ENCODE assay signal across 9 mouse cellular contexts in the genomic region with DNA sequence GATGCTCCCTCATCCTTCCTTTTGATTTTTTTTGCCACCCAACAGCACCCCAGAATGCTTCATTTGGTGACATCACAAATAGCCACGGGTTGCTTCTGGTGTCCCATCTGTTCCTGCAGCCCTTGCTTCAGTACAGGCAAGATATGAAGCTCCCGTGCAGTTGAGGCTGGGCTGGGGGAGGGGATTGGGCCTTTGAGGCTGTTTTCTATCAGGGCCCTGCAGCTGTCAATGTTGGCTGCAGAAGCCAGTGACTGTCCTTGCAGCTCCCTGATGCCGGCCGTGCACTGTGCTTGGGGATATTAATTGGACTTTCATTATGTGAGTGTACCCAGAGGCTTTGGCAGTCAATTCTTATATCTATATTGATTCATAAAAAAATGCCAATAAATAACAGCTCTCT.
DNase-seq lines count a peak whose midpoint lies in the region; ATAC-seq and TF ChIP-seq lines count a peak whose summit lies in the region.
"Had no signal": no experiment of that assay in that cellular context is flagged by ENCODE, and none has a peak within 500 bp of the region (broad histone marks: within the 10 kb centered on the region; RNA-seq: fewer than 3 reads in every experiment).

No protein-coding gene starts in this region.

- ATAC-seq in intestine, embryonic 16.5 days, result no peak

- no peak overlapping the region for H3K27ac ChIP-seq in heart, adult 2 months
- H3K27ac ChIP-seq in intestine, embryonic 16.5 days (ENCODE audit: low read length), result no peak overlapping the region
- H3K27ac ChIP-seq: macrophage had no signal

- no peak overlapping the region for H3K4me2 ChIP-seq in intestine, embryonic 16.5 days (ENCODE audit: low read depth, low read length)

- no peak for TF ChIP-seq EP300 in heart, adult 2 months (IDR thresholded peaks at IDR 0.05; ENCODE audit: insufficient read depth, low read depth, low read length)

- no peaks in the 10 kb centered on the region for H3K4me1 ChIP-seq in heart, adult 2 months (ENCODE audit: control insufficient read depth, insufficient read depth, low read length)
- peaks cover 3% of the 10 kb centered on the region; the same call in 1 of the 2 replicates for H3K4me1 ChIP-seq in intestine, embryonic 16.5 days (ENCODE audit: control insufficient read depth, insufficient read depth, low read length)

- no peaks in the 10 kb centered on the region for H3K36me3 ChIP-seq in heart, adult 2 months (ENCODE audit: control insufficient read depth, insufficient read depth, low read length)
- H3K36me3 ChIP-seq in intestine, embryonic 16.5 days (ENCODE audit: control insufficient read depth, insufficient read depth, low read length), result no peaks in the 10 kb centered on the region

- intact Hi-C loops in heart, adult 2 months (cut with DNase I), result no loop called here

- H3K4me3 ChIP-seq in heart, adult 2 months, result no peak overlapping the region
- no peak overlapping the region for H3K4me3 ChIP-seq in intestine, embryonic 16.5 days (ENCODE audit: low read length)

- no peaks in the 10 kb centered on the region for H3K79me2 ChIP-seq in heart, adult 2 months (replicated peaks; ENCODE audit: control insufficient read depth, insufficient read depth, low read length)

- peak; percentile 24 for DNase-seq in gastrocnemius, adult 18-20 months (ENCODE audit: low spot score)
- no peak for DNase-seq in gastrocnemius, adult 8-10 months (ENCODE audit: low spot score in 2 of 2)
- peak; percentile 57 for DNase-seq in cerebellum, adult 11 months
- DNase-seq in heart, adult 2 months, result peak; percentile 22 to 38
- peak; percentile 38 to 55 for DNase-seq in layer of hippocampus, adult 8-10 months (ENCODE audit: low spot score in 2 of 2)
- no peak for DNase-seq in kidney, adult 9 months
- no peak for DNase-seq in kidney, postnatal 4 days

- TF ChIP-seq POLR2A in heart, adult 2 months (IDR thresholded peaks at IDR 0.05; ENCODE audit: insufficient read depth, low read depth, low read length), result no peak

- no peak for TF ChIP-seq CTCF in heart, adult 2 months (IDR thresholded peaks at IDR 0.05)

- no peaks in the 10 kb centered on the region for H3K27me3 ChIP-seq in heart, adult 2 months (ENCODE audit: control insufficient read depth, insufficient read depth, low read length)
- no peaks in the 10 kb centered on the region for H3K27me3 ChIP-seq in intestine, embryonic 16.5 days (replicated peaks; ENCODE audit: control insufficient read depth, insufficient read depth, low read length)

- no peak overlapping the region for H3K9ac ChIP-seq in heart, adult 2 months (ENCODE audit: low read depth, low read length)
- no peak overlapping the region for H3K9ac ChIP-seq in intestine, embryonic 16.5 days (ENCODE audit: low read depth, low read length)

- no peaks in the 10 kb centered on the region for H3K9me3 ChIP-seq in intestine, embryonic 16.5 days (ENCODE audit: control insufficient read depth, low read length)

- 41% methylated on average over 4 of the region's 4 CpGs for WGBS in heart, adult 2 months
- 38% methylated on average over 4 of the region's 4 CpGs for WGBS in intestine, embryonic 16.5 days

Comparison
In these comparisons a context has a peak if more than half of its experiments do, and no peak if none do; other contexts are left out.
1. DNase-seq: peak in gastrocnemius, adult 18-20 months (single experiment), cerebellum, adult 11 months (single experiment), heart, adult 2 months (2 of 2) and layer of hippocampus, adult 8-10 months (2 of 2); none in gastrocnemius, adult 8-10 months (0 of 2), kidney, adult 9 months (single experiment) and kidney, postnatal 4 days (0 of 2).